Mouse (Mus musculus): ENCODE measurements around the gene Zbed4.
"Not testable (repeated sequence)": the region's sequence is repeated elsewhere in the genome, so short reads cannot be mapped to it uniquely, and the experiment has no call there.

Zbed4 gene

DNA sequence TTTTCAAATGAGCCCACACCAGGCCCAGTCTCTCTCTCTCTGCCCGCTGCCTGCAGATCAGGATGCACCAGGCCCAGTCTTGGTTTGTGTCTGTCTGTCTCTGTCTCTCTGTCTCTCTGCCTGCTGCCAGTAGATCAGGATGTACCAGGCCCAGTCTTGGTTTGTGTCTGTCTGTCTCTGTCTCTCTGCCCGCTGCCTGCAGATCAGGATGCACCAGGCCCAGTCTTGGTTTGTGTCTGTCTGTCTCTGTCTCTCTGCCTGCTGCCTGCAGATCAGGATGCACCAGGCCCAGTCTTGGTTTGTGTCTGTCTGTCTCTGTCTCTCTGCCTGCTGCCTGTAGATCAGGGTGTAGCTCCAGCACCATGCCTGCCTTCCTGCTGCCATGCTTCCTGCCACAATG lies 62.4 kb downstream of the Zbed4 start:
- not testable (repeated sequence) for DNase-seq

DNA sequence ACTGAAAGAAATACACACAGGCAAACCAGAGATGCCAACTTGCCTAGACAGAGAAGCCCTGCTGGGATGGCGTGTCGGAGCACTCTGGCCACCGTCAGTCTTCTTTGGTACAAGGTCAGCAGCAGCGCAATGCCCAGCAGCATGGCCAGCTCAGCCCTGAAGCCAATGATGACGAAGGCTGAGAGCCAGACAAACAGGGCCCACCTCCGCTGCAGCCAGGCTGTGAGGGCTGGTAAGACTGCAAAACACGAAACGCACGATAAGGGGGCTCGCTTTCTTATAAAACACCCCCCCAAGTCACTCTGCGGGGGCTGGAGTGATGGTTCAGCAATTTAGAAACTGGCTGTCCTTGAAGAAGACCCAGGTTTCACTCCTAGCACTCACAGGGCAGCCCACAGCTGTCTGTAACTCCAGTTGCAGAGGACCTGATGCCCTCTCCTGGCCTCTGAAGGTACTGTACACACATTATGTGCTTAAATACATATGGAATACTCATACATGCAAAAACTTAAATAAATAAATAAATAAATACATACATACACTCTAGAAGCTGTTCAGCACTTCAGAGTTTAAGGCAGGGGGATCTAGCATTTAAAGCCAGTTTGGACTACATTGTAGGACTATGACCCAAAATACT lies 63.1 kb downstream of the Zbed4 start:
- DNase-seq: no peak

DNA sequence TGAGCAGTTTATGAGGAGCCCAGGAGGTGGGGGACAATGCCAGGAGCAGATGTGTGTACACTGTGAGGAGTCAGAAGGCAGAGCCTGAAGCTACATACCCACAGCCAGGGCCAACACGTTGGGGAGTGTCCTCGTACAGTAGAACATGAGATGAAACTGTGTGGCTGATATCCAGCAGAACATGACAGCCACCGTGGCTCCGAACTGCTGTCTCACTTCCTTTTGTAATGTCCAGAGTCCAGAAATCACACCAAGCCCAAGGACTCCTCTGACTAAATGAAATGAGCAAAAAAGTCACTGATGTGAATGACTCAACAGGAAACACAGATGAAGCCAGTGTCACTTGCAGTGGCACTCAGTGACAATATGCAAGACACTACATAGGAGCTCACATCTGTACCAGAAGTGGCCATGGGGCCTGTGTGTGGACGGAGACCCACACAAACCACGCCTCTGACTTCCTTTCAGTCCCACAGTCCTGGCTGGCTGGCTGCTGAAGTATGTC lies 63.8 kb downstream of the Zbed4 start:
- DNase-seq: no peak

DNA sequence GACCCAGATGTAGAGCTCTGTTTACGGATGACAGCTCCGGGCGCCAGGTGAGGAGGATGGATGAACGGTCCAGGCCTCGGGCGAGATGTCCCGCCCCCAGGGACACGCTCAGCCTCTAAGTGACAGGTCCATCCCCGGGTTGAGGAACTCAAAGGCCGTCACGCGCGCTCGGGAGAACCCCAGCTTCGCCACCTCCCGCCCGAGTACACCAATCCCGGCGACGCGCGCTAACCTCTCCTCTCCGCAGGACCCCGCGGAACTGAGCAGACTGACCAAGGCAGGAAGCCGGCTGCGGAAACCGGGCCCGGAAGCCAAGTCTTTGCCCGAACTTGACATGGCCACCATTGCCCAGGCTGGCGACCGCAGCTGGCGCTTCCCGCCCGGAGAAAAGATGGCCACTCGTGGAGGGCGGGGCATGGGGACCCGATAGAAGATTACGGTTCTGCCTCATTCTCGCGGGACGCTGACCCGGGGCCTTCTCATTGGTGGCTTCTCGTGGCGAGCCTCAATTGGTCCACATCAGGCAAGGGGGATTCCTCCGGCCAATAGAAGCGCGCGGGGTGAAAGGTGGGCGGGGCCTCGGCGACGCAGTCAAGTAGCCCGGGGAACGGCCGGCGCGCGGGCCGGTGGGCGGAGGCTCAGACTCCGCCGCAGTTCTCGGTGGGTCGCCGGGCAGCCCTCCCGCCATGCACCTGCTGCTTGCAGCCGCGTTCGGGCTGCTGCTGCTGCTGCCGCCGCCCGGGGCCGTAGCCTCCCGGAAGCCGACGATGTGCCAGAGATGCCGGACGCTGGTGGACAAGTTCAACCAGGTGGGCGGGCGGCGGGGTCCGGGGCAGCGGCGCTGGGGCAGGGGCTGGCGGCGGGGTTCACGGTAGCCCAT lies 67.8 kb downstream of the Zbed4 start, which contains the start of the genes Alg12 and Creld2:
Gene Alg12, minus strand, starts transcription at position 293 of the 880 bp plus-strand sequence.
Gene Creld2, plus strand, starts transcription at position 621 of the 880 bp plus-strand sequence.
- peak; percentile 99 for DNase-seq

DNA sequence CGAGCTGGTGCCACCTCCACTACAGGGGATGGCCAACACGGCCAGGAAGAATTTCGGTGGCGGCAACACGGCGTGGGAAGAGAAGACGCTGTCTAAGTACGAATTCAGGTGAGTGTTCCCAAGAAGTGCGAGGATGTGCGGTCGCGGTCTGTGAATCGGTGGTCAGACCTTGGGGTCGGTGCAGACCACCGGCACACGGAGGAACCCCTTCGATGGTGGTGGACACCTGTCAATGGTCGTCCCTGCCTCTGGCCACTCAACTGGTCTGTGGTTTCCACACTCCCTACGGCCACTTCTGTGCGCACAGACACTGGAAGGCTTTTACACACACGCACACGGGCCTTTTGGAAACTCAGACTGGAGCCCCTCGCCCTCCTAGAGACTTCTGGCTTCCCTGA lies 68.4 kb downstream of the Zbed4 start:
- DNase-seq: no peak

DNA sequence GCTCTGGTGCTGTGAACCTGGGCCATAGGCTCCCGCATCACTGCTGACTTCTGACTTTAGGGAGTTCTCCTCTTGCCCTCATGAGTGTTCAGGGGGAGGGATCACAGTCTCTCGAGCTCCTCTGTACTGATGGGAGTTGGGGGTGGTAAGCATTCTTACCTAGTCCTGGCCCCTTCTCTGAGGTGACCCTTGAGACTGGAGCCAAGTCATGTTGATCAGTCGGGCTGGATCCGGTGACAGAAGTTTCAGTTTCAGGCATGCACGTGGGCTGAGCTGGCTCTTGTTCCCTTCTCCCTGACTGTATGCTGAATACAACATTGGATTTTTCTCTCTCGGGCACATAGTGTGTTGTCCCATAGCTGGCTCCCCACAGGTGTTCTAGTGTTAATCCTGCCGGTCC lies 69.9 kb downstream of the Zbed4 start:
- no peak for DNase-seq

DNA sequence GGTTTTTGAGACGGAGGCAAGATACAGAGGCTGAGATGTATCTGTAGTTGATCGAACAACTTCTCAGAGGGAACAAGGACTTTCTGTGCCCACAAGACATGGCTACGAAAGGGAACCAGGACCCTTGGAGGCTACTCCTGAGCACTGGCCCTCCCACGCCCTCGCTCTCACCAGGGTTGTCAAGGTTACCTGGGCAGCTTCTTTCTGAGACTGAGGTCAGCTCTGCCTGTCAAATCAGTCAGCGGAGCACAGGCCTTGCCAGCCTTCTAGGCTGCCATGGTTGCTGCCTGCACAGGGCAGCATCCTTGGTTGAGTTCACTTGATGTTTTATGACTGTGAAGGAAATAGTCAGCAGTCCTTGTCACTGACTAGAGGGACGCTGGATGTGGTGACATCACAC lies 71.1 kb downstream of the Zbed4 start:
- no peak for DNase-seq

DNA sequence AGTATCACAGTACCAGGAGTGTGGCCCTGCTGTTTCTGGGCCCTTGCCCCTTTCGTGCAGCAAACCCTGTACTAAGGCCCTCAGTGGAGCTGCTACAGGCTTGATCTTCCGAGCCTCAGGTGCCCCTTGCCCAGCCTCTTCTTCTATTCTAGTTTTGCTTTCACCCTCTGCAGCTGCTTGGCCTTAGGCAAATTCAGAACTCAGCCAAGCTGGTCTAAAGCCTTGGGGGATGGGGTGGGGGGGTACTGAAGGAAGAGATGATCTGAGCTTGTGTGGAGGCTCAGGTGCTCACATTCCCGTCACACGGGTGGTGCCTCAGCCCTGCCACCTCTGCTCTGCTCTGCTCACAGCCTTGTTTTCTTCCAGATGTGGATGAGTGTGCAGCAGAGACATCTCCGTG lies 71.9 kb downstream of the Zbed4 start:
- no peak for DNase-seq

DNA sequence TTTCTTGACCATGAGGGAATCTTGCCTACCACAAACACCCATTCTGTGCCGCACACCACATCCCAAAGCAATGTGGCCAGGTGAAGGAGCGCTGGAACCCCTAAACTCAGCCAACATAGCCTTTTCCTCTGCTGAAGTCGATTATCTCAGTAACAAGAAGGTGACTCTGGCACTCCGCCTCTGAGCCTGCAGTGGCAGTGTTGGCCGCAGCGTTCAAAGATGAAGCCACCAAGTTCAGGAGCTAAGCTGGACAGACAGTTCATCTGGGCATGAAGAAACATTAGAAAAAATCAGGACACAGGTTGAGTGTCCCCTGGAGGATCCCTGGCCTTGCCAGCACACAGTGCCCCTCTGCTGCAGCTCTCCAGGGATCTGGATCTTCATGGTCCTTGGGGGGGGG lies 76.0 kb downstream of the Zbed4 start:
- no peak for DNase-seq

DNA sequence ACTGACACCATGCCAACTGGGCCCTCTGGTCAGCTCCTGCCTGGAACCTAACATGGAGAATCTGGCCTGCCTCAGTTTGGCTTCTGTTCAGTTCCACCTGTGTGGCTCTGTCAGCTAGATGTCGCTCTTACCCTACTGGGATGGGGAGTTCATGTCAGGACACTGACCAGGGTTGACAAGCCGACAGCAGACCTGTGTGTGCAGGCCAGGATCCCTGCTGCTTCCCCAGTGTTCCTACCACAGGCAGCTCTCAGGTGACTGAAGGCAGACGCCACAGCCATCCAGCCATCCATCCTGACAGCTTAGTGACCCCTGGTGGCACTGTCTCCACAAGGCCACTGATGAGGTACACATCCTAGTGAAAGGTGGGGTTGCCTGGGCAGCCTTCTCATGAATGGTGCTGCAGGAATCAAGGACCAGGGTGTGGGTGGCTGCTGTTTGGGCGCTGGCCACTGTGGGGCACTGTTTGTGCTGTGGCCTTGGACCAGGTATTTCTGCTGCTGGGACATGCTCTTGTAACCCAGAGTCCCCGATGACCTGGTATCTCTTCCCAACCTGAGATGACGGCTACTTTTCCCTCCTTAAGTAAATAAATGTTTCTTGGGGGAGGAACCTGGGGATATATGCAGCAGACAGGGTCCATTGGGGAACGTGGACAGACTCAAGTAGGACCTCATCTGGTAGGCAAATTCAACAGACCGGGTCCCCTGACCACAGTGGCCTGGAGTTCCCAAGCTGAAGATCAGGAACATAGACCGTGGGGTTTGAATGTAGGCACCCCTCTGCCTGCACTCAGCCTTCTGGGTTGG lies 76.7 kb downstream of the Zbed4 start:
- DNase-seq: peak; percentile 91

DNA sequence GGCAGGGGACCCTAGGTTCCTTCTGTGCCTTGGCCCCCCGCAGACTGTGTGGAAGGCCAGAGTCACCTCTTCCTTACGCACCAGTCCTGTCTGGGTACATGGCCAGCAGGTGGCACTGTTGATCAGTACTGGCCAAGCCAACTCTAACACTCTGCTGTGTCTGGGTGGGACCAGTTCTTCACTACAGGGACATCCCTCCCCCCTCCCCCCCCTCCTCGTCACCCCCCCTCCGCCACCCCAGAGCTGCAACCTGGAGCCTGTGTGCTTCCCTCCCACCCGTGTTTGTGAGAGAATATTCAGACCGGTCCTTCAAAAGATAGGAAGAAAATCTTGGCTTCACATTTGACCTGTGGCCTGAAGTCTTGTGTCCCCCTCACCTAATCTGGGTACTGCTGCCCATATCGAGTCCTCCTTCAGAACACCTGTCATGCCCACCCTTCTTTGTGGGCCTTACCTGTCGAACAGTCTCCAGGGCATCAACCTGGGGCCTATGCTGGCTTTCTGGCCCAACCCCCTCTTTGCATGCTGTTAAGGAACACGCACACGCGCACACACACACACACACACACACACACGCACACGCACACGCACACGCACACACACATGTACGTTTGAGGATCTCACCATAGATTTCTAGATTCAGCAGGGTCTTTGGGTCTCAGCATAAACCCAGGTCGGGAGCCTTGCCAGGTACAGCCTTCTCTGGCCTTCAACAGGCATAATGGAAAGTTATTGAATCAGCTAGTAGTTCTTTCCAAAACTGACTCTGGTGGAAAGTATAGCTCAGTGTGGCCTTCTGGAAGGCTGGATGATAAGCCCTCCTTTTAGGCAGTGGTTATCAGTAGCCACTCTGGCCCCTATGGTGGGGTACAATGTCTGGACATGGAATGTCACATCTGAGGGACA lies 77.6 kb downstream of the Zbed4 start:
- DNase-seq: peak; percentile 97

DNA sequence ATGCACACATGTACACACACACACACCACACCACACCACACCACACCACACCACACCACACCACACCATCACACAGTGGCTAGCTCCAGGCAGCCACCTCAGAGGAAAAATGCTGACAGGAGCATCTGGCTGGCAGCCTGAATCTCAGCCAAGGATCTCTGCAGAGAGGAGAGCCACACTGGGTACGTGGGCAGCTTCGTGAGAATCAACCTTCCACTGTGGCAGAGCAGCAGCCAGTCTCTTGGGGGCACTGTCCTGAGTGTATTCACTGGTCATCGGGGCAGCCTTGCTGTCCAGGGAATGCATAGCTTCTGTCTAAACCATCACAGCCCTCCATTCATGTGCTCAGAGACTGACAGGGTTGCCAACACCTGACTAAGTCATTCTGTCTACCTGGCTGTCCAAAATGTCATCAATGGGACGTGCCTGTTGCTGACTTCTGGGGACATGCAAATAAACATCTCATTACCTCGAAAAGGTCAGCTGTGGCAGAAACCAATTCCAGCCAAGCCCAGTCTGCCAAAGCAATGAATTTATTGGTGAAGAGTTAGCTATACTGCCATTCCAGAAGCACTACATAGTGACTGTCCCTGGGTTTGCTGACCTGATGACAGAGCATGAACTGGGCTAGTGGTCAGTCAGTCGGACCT lies 78.5 kb downstream of the Zbed4 start:
- DNase-seq: peak; percentile 71

DNA sequence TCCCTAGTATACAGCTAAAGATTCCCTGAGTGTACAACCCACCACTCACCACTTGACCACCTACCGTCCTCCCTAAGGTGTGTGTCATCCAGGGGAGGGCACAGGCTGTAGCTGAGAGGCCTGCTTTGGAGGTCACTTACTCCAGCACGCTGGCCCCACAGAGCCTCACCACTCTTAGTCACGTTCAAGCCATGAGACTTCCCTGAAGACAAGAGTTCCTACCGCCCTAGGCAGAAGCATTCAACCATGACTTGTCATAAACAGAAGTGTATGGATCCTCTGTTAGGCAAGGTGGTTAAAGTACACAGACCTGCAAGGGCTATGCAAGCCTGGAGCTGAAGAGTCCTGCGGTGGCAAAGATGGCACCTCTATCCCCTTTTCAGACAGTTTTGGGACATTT lies 79.2 kb downstream of the Zbed4 start:
- peak; percentile 60 for DNase-seq

DNA sequence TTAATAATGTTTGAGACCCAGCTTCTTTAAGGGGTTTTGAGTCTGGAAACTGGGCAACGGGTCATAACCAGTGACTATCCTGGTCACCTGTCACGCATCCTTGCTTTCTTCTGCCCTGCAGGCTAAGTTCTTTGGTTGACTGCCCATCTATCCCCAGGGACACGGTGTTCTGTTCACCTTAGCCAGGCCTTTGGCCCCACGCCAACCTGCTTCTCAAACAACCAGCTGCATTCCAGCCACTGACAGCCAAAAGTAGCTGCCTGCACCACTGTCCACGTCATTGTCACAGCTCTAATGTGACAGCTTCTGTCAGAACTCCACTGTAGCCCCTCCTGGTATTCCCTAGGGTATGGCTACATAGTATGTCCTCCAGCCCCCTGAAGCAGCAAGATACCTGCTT lies 80.0 kb downstream of the Zbed4 start:
- DNase-seq: peak; percentile 97

DNA sequence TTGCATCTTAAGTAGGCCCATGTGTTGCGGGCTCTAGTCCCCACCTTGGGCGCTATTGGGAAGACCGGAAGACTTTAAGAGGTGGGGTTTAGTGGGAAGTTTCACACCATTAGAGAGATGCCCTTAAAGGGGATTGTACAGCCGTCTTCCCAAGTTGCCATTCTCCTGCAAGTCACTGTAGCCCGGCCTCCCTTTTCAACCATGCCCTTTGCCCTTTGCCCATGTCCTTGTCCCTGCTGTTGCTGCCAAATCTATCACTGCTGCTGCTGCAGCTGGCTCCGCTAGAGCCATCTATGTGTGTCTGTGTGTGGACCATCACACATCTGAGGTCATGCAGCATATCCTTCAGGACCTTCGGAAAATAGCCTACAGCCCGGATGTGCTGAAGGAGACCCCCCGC lies 81.1 kb downstream of the Zbed4 start:
- peak; percentile 67 for DNase-seq
